Mouse (Mus musculus): Measurements from ENCODE around the gene Fam76a. TPM values are rescaled to one million over a fixed set of nuclear protein-coding genes. Genes with fewer than 3 reads are reported as not detected.

The Fam76a gene
- 10 to 100 TPM; 46.4 to 64.0 (median 61.0) TPM for total RNA-seq (2022)

DNA sequence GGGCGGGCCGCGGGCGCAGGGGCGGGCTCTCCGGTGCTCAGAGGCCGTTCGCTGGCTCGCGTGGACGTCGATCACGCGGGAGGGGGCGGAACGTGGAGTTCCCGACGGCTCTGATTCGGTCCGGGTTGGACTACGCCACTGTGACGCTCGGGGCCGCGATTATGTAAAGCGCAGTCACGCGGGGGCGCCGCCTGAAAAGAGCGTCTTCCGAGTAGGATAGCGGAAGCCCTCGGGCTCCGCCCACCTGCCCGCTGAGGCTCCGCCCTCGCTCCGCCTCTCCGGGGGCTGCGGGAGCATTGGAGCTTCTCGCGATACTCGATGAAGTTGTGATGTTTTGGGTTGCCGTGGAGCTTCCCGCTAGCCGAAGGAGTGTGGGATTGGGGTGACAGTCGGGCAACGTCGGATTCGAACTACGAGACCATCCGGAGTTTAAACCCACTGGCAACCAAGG lies at the start of gene Fam76a:
TSS of gene Fam76a (minus strand) at position 1 of the 451 bp plus-strand sequence.
- DNase-seq (ENCODE audit: low spot score in 2 of 2): peak; percentile 100

DNA sequence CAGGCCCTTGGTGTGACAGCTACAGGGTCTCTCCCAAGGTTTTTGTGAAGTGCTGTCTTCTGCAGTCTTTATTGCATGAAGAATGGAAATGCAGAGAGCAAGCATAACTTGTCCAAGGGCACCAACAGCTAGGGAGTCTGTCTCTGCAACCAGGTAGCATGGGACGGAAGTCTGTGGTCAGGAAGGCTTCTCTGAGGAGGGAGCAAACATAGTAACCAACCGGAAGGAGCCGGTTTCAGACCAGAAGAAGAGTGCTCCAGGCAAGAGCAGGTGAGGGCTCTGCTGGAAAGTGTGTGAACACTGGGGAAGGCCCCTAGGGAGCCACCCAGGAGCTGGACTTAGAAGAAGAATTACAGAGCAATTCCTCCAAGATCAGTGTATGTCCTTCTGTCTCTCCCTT lies 49.7 kb upstream of the Fam76a start:
- no peak for DNase-seq (ENCODE audit: low spot score in 2 of 2)

DNA sequence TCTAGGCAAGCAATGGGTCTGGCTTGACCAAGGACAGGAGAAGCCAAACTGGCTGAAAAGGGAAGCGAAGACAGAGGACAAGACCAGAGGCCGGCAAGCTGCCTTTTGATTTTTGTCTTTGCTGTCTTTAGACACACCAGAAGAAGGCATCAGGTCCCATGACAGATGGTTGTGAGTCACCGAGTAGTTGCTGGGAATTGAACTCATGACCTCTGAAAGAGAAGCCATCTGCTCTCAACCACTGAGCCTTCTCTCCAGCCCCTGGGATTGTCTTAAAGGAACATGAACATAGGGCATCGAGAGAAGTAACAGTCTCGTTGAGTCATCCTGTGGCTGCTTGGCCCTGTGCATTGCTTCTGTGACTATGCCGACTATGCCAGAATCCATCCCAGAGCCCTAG lies 49.2 kb upstream of the Fam76a start:
- DNase-seq (ENCODE audit: low spot score in 2 of 2): no peak

DNA sequence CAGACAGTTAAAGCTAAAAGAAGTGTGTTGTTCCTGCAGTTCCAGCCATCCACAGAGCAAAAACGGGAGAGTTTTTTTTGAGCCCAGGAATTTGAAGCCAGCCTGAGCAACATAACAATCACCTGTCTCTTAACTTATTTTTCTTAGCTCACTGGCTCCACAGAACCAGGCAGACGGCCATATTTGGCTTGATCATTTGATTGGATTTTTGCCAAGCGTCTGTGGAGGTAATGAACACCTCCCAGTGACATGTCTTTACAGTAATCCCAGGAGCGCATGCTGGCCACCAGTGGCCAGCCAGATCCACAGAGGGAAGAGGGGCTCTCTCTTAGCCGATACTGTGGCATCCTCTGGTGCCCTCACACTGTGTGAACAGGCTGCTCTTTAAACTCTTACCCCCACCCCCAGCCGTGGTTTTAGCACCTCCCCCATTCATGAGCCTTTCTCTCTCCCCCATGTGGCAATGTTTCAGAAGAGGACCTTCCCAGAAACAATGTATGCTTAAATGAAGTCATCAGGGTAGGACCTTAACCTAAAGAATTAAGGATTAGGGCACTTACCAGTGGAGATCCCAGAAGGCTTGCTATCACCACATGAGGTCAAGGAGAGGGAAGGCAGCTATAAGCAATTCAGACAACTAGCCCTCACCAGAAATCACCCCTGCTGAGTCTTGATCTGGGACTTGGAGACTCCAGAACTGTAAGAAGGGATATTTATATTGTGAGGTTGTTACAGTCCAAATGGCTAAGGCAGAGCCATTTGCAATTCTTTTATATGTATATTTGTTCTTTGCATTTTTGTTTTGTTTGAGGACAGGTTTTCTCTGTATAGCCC lies 46.0 kb upstream of the Fam76a start:
- no peak for DNase-seq (ENCODE audit: low spot score in 2 of 2)

DNA sequence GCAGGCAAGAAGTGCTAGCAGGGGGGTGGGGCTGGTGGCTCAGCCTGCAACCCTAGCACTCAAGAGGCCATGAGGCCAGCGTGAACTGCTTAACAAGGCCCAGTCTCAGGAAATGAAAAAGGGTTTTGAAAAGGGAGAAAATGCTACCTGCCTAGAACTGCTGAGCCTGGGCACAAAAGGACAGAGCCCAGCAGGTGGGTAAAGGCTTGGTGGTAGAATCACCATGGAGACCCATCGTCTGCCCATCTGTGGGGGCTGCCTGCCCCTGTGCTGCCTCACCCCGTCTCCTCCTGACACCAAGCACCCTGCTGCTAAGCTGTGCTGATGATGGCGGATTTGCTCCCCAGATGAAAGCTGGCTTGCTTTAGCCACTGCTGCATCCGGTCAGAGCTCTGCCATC lies 42.1 kb upstream of the Fam76a start:
- no peak for DNase-seq (ENCODE audit: low spot score in 2 of 2)

DNA sequence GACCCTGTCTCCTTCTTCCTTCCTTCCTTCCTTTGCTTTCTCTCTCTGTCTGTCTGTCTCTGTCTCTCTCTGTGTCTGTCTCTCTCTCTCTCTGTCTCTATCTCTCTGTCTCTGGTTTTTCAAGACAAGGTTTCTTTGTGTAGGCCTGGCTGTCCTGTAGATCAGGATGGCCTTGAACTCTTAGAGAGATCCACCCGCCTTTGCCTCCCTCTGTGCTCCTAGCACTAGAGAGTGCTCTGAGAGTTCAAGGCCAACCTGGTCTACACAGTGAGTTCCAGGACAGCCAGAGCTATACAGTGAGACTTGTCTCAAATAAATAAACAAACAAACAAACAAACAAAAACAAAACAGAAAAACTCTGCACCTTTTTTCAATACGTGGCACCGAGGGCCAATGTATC lies 41.7 kb upstream of the Fam76a start:
- DNase-seq (ENCODE audit: low spot score in 2 of 2): no peak

DNA sequence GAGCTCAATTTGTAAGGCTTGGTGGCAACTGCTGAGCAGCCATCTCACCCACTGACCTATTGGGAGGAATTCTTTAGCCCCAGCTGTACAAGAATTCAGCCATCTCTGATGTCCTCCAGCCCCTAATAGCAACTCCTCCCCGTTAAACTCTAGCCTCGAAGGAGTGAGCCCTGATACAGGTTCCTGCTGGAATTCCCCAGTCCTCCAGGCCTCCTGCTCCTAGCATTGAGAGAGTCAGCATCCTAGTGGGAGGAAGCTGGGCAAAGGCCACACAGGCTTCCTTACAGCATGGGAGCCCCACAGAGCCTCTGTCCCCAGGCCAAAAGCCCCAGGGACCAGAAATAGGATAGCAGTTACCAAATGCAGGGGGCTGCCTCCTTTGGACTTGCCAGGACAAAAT lies 41.1 kb upstream of the Fam76a start:
- DNase-seq (ENCODE audit: low spot score in 2 of 2): no peak

DNA sequence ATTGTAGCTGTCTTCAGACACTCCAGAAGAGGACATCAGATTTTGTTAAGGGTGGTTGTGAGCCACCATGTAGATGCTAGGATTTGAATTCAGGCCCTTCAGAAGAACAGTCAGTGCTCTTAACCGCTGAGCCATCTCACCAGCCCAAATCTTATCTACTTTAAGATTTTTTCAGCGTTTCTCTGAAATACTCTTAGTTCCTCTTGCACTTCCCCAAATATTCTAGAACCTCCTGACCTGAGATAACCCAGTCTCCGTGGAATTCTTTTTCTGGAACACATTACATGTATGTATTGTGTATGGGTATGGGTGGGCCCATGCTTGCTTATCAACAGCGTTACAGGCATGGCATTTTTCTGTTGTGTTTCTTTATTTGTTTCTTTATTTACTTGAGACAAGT lies 40.3 kb upstream of the Fam76a start:
- DNase-seq (ENCODE audit: low spot score in 2 of 2): no peak

DNA sequence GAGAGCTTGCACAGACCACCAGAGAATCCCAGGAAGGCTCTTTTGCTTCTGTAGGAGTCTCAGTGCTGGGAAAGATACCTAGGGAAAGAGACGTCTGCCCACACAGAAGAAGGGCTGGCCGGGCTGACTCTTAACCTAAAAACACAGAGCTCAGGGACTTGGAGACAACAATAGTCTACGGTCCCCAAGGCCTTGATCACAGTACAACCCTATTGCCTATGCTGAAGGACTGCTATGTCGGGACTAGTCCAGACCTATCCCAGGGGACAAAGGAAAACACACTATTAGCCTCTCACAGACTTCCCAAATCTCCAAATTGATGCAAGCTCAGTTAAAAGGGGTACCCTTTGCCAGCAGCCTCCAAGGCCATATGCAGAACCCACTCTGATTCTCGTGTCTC lies 39.5 kb upstream of the Fam76a start:
- no peak for DNase-seq (ENCODE audit: low spot score in 2 of 2)

DNA sequence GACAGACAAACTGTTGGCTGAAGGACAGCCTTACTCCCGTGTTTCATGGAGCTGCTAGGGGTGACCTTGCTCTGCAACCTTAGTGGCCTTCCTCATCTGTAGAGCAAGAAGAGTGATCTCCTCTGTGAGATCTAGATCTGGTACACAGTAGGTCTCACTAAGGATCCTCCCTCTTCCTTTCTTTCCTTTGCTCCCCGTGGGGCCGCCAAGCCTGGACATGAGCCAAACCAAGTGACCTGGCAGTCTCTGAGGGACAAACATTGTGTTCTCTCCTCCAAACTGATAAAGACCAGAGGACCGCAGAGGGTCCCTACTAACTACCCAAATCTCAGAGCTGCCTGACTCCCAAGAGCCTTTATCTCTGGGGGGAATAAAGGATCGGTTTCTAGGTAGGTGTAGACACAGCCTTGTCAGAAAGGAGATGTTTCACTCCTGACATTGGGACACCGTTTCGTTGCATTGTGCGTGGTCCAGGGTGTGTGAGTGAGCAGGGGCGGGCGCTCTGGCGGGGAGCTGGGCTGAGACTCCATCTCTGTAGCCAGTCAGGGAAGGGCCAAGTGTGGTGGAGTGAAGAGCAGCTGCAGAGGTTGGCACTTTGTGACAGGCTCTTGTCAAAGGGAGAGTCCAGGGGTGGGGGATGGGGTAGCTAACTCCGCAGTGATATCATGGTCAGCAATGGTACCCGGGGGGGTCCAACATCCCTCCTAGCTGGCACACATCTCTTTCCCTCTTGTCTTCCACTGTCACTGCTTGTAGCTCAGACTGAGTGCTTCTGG lies 38.7 kb upstream of the Fam76a start:
- DNase-seq (ENCODE audit: low spot score in 2 of 2): no peak

DNA sequence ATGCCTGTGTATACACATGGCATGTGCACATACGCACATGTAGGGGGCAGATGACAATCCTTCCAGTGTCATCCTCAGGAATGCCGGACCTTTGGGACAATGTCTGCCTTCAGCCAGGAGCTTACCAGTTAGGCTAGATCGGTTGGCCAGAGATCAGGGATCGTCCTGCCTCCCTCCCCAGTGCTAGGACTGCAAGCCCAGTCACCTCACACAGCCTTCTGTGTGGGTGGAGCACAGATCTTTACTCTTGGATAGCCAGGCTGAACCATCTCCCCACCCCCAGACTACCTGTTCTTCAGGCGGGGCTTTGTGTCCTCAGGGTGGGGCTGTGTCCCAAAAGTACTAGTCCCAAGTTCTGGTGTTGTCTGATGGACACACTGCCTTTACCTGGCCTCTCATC lies 38.0 kb upstream of the Fam76a start:
- no peak for DNase-seq (ENCODE audit: low spot score in 2 of 2)

DNA sequence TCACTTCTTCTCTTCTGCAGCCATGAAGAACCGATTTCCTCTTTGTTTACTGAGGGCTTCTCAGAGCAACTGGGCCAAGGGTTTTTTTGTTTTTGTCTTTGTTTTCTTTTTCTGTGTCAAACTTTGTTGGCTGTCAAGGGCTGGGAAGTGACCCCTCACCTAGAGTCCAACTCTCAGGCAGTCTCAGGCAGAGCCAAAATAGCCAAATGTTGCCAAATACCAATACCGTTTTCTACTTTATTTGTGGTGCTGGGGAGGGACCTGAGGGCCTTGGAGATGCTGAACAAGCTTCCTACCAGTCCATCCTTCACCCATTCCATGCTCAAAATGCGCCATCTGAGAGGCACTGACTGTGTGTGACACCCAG lies 37.3 kb upstream of the Fam76a start:
- DNase-seq (ENCODE audit: low spot score in 2 of 2): no peak

DNA sequence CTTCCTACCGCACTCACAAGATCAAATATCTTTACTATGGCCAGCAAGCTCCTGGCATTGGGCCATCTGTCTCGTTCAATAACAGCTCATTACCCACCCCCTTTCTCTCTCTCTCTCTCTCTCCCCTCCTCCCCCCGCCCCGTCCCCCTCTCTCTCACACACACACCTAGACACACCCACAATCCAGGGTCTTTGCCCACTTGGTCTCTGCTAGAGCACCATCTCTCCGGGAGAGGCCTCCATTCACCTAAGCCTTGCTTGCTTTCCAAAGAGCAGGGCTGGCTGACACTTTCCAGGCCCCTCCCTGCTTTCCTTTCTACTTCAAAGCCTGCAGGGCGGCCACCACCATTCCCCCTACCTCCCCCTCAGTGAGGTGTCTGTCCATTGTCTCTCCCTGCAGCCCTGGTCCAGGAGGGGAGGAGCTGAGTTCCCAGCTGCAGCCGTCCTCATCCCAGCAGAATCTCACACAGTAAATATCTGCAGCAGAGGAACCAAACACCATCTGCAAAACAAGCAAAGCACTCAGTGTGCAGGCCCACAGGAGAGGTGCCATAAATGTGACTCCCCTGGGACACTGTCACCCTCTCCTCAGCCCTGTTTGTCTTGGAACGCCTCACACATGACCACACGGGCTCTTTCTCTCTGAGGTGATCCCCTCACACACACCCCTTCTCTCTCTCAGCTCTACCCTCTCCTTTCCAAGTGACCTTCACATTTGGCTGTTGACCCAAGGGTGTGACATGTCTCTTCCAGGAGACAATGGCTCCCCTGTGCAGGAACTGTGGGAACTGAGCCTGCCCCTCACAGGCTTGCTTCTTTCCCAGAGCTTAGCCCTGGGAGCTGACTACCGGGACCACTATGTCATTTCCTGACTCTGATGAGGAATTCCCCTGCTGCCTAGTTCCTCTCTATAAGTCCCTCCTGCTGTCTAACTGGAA lies 36.7 kb upstream of the Fam76a start:
- DNase-seq (ENCODE audit: low spot score in 2 of 2): no peak

DNA sequence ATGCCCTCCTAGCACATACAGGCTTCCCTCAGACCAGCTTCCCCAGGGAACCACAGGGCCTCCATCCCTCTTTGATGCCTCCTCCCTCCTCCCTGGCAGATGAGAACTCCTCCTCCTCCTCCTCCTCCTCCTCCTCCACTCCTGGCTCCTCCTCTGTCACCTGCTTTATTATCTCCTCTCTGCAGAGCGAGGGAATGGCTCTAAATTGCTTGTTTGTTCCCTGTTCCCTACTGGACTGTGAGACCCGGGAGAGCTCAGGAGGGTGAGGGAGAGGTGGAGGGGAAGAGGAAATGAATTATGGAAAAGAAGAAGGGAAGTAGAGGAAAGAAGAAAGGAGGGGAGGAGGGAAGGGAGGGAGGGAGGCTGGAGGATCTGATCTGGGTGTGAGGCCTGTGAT lies 33.0 kb upstream of the Fam76a start:
- no peak for DNase-seq (ENCODE audit: low spot score in 2 of 2)

DNA sequence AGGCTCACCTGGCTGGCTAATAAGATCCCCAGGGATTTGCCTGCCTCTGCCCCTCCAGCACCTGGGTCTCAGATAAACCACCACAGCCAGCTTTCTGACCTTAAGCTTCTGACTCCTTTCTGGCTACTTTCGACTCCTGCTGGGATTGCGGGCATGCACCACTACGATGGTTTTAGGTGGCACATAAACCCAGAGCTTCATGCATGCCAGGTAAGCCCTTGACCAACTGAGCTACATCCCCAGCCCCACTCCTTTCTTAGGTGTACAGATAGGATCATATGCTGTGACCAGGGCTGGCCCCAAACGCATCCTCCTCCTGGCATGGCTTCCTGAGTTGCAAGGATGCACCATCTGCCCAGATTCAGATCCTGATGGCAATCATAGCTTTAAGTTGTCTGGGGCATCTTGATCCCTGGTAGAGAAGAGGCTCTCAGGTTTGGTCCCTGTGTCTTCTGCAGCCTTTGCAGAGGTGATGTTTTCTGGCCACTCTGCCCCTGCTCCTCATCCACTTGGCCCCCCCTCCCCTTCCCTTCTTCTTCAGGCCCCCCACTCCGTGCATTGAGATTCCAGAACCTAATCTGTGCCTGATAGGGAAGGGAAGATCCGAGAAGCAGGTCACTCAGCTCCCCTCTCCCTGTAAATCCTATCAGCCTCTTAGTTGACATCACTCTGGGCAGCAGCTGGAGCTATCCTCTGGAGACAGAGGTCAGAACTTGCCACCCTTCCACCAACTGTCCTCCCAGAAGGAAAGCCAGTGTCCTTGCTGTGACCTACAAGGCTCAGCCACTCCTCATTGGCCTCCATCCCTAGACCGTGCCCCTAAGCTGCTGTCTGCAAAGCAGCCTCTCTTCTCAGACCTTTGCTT lies 32.4 kb upstream of the Fam76a start:
- no peak for DNase-seq (ENCODE audit: low spot score in 2 of 2)

DNA sequence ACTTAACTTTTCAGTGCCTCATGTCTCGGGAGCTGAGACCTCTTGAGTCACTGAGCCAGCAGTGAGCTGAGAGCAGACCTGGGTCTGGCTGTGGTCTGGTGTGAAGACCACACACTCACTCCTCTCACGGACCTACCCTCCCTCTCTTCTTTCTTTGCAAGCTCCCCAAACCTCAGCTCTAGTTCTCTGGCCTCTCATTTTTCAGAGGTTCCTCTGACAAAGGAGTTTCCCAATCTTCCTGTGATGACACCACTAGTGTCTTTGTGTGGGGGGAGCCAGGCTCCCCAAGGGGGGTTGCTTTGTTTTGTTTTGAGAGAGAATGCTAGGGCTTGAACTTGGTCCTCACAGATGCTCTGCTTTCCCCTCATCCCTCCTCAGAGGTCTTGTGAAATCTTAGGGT lies 28.6 kb upstream of the Fam76a start:
- DNase-seq (ENCODE audit: low spot score in 2 of 2): no peak

DNA sequence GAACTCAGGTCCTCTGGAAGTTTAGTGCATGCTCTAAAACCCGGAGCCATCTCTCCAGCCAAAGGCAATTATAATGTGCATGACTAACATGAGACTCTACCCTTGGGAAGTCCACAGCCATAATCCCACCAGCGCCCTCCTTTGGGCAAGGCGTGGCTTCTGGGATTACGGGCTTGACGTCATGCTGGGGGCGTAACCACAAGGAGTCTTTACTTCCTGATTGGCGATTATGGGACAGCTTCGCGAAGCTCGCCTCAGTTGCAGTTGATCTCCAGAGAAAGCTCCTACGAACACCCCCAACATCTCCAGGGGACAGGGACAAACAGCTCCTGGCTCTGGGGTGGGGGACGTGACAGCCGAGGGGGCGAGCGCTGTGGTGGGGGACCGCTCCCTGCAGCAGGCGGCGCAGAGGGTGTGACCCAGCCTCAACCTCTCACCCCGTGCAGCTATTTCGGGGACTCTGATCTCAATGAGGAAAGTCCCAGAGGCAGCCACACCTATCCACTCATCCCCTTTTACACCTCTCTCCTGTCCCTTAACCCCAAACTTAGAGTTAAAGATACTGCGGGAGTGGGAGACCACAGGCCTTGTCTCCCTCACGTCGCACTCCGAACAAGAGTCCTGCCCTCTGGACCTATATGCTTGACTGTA lies 27.6 kb upstream of the Fam76a start:
- no peak for DNase-seq (ENCODE audit: low spot score in 2 of 2)

DNA sequence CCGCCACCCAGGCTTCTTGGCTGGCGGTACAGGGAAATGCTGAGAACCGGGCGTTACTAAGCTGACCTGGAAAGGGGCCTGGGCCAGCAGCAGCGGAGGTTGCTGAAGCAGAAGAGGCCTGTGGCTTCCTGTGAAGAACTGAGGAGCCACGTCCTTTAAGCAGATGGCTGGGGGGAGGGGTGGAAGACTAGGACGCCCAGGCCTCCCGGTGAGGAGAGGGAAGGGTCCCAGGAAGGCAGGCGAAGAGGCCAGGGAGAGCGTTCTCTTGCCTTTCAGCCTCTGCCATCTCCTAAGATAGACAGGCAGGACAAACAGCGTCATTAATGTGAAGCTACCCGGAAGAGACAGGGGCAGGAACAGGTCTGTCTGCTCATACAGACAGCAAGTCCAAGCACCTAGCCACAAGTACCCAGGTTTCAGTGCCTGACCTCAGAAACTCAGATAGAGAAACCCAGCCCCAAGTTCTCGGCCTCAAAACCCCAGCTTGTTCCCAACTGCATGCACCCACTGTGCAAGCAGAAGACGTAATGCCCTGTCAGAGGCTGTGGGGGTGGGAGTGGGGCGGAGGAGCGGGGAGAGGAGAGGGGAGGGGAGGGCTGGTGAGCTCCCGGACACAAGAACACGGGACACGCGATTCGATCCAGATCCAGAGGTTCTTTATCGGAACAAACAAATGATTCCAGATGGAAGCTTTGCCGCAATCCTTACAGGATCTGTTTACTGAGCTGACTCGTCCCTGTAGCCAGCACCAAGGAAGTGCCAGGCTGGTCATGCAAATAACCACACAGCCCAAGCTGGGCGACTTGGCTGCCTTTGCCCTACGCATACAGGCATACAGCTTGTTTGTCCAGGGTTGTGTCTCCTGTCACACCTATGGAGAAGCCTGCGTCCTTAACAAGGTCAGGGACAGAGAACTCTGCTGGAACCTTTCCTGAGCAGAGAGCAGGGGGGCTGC lies 24.0 kb upstream of the Fam76a start:
- DNase-seq (ENCODE audit: low spot score in 2 of 2): no peak
